Mouse (Mus musculus) adrenal gland, adult 18-20 months (tissue): ENCODE measurements at regions not wholly inside any gene's neighbourhood (a gene's known extent, or its start where the extent isn't known, plus 50 kb on each side); places are given as distances from the start of the nearest gene placed in this dataset.

Experiments
- DNase-seq, 2 experiments: peaks; one replicate each; pipeline ENCODE4 v3.0.0; 2021 to 2022; ENCODE audit warnings: low spot score in 2 of 2

DNA sequence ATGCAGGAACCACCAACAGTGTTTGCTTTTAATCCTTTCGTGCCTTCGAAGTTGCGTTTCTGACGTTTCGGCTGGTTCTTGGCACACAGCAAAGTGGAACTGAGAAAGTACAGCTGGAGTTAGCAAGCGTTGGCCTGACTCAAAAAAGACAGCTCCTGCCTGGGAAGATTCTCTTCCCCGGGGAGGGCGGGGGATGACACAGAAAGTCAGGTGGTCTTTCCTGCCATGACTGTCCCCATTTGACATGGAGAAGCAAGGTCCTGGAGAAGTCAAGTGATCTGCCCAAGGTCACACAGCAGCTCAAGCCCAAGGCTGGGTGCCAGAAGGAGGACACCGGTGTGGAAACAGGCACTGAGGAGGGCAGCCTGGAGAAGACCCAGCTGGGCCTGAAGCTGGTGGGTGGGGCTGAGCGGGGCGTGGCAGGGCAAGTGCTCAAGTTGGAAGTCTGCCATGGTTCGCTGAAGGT lies 411.4 kb downstream of the Matn1 start:
- DNase-seq = no peak

DNA sequence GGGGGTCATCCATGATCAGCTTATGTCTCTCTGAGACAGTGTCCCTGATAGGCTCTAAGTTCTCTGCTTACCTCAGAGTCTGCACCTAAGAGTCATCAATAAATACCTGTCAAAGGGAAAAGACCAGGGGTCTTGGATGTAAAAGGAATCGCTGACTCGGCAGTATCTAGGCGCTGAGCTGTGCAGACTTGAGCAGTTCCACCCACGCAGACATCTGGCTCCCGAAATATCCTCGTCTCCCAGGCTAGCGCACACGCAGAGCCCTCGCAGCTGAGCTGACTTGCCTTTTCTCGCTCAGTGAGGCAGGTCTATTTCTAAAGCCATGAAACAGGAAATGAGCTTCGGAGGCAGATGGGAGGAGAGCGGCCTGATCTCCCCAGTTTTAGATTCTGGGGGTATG lies 412.1 kb downstream of the Matn1 start:
- DNase-seq = no peak

DNA sequence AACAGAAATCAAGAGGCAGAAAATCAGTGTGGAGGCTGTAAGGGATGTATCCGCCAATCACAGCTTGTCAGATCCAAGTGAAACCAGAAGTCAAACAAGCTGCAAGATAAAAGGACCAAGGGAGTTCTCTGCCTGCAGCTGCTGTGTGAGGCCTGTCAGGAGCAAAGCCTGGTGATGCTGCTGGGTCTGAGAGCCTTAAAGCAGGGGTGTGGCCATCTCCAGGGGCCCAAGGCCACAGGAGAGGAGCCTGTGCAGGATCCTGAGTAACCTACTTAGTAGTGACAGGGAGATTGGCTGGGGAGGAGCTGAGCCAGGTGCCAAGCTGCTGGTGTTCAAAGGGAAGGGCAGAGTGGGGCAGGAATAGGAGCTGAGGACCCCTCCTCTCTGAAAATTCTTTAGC lies 418.8 kb downstream of the Matn1 start:
- DNase-seq = no peak

DNA sequence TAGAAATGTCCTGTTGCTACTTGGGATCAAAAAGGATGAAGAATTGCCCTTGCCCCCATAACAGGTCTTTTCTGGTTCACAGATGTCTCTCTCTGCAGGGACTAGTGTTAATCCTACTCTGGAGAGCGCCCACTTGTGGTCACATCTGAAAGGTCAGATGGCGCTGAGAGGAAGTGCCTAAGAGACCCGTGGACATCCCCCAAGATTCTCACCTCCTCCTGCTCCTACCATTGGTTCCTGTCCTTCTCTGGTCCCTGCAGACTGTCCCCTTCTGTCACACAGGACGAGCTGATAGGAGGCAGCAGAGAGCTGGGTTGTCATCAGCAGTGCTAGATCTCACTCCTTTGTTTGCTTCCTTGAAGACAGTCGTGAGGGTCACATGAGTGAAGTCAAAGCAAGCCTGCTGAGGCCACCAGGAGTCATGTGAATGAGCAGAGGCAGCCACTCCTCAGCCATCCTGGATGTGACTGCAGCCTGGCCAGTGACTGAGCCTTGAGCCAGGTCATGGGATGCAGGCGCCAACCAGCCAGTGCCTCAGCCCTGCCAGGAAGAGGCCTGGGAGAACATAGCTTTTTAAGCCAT lies 420.6 kb downstream of the Matn1 start:
- DNase-seq = peak; percentile 30 to 53

DNA sequence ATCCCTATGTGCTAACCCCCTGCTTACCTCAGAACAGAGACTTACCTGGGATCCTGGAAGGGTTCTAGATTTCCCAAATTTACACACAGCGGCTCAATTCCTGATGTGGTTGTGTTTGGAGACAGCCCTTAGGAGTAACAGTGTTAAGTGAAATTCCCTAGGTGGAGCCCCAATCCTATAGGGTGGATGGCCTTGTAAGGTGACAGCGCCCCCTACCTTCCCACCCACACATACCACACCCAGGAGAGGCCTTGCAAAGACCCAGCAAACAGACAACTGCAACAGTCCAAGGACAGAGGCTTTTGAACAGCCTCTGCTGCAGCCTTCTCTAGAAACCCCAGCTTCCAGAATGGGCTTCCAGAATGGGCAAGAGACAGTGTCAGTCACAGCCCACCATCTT lies 421.8 kb downstream of the Matn1 start:
- no peak for DNase-seq

DNA sequence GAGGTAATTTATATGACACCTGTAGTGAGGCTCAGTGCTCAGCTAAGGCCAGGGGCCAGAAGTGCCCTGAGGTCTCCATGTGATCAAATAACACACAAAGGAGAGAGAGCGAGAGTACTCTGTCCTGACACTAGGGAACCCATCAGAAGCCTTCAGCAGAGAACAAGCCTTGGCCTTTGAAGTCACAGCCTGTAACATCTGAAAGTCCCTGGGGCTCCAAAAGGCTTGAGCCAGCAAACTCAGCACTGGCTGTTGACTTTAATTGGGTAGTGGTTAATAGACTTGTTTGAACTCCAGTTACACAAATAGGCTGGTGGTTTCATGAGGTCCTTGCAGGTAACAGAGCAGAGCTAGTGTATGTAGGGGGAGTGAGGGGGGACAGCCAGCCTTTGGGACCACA lies 422.5 kb downstream of the Matn1 start:
- DNase-seq = no peak

DNA sequence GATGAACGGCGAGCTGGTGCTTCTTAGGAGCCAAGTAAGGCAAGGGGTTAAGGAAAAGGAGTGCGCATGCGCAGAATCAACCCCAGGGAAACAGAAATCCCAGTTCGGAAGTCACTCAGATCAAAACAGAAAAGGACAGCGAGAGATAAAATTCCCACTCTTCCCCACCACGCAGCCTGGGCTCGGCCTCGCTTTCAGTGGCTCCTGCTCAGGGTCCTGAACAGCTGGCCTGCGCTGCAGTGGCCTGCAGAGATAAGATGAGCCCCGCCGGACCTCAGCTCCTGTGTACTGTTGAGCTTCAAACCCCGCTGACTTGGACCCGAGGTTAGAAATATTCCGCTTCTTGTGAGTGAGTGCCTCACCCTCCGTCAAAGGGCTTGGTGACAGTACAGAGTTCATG lies 428.3 kb downstream of the Matn1 start:
- DNase-seq = no peak

DNA sequence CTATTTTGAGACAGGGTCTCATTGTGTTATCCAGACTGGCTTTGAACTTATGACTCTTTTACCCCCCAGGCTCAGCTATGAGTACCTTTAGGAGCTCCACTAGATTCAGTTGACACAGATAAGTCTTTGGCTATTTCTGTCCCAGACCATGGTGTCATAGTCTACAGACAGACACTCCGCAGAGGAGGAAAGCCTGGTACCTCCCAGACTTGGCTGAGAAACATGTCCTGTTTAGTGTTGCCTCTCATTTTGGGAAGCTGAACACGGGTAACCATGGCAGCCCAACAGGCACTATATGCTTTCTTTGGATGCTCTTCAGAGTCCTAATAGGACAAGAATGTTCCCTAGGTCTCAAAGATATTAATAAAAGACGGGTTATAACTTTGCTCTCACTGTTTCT lies 429.0 kb downstream of the Matn1 start:
- DNase-seq = no peak

DNA sequence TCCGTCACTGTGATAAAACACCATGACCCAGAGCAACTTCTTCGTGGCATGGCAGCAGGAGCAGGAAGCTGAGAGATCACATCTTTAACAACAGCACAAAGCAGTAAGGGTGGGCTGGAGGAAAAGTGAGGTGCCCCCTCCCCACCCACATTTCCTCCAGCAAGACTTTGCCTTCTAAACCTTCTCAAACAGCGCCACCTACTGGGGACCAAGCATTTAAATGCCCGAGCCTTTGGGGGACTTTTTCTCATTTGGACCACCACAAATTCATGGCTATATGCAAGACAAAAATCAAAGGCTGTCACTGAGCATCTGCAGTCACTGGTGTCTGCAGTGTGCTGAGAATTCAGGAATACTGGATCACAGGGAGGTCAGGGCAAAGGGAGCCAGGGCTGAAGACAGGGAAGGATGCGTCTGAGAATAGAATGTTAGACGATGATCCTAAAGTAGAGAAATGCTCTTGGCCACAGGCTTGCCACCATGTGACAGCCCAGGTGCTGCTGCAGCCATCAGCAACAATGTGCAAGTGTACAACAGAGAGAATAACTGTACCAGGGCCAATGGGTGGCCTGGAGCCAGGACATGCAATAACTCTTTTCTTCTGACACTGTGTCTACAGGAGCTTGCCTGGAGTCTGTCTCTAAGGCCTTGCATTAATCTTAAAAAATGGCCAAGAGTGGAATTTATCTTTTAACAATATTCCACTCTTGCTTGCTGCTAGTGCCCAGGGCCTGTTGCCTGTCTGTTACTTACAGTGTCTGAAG lies 430.5 kb downstream of the Matn1 start:
- DNase-seq = peak; percentile 18 to 33

DNA sequence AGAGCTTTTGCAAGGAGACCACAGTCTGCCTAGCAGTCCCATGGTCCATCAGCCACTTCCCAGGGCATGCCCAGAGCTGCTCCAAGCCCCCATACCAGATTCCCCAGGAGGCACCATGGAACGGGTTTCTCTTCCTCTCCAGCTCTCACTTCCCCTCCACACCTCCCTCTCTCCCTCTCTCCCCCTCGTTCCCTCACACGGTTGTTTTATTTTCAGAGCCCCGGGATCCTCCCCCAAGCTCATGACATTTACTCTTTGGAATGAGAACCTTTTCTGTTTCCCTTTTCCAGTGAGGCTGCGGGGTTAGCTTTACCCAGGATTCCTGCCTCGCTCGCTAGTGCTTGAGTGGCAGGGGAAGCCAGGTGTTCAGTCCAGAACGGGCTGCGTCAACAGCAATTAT lies 436.9 kb downstream of the Matn1 start:
- no peak for DNase-seq

DNA sequence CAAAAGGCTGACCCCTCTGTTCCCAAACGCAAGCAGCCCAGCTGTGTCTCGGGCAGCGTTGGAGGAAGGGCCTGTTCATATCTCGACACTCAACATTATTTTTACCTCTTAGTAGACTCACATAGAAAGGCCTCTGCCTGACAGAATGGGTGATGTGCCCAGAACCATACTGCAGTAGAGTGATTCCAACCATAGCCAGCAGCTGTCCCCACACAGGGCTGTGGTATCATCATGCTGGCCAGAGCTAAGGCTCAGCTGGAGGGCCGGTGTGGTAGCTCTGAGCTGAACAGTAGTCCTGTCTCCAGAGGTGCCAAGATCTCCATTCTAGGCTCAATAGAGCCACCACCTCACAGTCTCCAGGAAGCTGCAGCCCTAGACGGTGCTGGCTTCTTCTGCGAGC lies 437.3 kb downstream of the Matn1 start:
- DNase-seq = no peak

DNA sequence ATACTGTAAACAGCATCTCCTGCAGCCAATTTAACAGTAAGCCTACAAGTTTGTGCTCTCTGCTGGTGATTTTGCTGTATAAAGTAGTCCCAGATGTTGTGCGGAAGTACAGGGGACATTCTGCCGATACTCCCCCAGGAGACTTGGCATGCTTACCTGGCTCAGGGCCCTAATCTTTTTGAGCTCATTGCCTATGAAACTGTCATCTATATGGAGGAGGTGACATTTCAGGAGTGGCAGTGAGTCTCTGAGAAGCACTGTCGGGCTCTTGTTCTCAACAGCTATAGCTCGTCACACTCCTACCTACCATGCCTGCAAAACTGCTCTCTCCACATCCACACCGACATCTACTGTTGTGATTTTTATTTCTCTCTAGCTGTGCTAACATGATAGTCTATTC lies 439.7 kb downstream of the Matn1 start:
- DNase-seq = no peak

DNA sequence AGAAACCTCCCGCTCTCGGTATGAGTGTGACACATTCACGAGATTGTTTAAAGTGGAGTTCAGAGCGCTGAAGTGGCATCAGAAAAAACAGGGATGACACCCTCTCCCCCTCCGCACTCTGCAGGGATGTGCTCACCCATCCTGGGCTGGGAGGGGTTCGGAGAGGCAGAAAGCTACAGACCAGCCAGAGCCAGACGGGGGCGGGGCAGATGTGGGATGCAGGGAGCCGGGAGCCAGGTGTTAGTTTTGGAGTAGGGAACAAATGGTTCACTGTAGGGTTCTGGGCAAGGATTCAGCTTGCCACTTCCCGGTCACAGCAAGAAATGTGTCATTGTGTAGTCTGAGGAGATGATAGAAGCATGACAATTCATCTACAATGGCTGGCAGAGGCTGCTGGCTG lies 442.8 kb downstream of the Matn1 start:
- no peak for DNase-seq

DNA sequence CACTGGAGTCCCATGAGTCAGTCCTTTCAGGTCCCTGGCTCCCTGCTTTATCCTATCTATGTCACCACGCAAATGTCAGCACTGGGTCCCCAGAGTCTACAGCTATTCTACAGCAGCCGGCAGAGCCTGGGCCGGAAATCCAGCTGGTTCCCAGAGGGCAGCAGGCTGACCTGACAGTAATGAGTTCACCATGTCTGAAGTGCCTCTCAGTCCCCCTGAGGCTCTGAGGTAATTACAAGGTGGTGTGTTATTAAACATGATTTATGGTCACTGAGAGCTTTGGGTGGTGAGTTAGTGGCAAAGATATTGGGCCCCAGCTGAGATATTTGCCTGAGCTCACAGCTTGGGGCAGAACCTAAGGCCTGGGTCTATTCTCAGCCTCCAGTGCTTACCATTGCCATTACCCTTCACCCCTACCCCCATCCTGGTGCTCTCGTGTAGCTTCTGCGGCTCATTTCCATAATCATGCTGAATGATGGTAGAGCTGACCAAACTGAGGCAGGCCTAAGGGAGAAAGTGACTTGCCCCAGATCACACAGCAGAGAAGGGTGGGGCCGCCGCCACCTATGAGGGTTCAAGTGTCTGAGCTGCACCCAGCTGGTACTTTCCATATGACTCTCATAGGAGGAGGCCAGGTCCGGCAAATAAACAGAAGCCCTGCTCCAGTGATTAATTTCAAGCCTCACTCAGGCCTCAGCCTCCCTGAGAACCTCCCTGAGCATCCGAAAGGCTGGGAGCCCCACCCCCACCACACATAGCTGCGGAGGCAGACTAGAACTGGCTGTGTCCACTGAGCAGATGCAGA lies 446.8 kb downstream of the Ptpru start:
- DNase-seq = no peak

DNA sequence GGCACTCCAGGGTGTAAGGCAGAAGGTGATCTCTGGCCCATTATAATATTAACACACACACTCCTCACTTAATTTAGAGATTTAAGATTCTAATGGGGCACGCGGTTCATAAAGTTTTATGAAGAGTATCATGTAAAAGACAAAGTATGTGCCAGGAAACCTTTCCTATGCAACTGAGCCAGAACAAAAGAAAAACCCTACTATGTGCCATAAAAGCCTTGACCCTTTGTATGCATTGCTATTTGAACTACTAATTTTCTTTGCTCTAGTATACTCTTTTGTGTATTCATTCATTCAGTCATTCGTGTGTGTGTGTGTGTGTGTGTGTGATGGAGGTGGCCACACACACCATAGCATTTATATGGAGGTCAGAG lies 446.2 kb downstream of the Ptpru start:
- DNase-seq = no peak

DNA sequence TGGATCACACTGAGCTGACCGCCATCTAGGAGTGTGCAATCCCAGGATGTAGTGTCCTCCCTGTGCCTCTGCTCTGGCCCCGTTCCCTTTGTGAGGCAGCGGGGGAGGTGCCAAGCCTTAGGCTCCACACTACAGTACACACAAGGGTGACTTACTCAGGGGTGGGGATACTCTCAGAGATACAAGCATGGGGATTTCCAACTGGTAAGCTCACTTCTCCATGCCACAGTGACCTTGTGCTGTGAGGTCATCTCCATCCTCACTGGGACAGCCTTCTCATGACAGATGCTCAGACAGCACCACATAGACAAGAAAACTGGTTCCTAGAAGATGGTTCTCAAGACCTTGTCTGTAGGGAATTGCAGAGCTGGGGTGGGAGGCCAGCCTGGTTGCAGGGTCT lies 445.6 kb downstream of the Ptpru start:
- no peak for DNase-seq

DNA sequence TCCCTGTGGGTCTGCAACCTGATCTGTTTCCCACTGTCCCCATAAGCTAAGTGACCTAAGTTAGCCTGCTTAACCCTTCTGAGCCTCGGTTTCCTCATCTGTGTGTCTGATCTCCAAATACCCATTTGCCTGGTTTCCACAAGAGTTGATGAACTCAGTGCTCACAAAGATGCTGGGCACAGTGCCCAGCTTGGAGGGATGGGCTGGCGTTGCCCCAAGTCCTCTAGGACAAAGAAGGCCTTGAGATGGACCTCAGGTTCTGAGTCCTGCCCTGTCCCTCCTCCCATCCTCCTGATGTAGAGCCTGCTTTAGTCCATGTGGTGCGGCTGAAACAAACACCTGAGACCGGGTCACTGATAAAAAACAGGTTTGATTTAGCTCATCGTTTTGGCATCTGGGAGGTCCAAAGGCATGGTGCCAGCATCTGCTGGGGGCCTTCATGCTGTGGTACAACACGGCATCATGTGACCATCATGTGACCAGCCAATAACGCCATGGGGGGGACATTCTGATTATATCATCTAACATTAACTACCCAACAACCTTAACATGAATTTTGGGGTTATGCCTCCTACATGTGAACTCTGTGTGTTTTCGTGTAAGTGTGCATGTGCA lies 441.8 kb downstream of the Ptpru start:
- no peak for DNase-seq

DNA sequence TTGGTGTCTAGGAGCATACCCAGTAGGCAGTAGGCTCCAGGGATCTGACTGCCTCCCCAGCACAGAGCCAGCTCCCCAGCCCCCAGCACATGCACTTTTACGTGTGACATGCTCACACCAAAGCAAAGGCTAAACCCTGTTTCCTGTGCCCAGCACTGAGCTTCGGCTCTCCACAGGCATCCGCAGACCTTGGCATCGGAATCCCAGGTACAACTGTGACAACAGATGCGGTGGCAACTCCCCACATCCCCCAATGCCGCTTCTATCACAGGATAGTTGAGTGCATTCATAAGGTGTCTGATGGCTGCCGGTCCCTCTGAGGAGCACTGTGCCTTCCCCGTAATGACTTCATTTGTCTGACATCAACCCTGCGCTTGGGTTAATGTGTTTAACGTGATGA lies 440.9 kb downstream of the Ptpru start:
- DNase-seq = no peak

DNA sequence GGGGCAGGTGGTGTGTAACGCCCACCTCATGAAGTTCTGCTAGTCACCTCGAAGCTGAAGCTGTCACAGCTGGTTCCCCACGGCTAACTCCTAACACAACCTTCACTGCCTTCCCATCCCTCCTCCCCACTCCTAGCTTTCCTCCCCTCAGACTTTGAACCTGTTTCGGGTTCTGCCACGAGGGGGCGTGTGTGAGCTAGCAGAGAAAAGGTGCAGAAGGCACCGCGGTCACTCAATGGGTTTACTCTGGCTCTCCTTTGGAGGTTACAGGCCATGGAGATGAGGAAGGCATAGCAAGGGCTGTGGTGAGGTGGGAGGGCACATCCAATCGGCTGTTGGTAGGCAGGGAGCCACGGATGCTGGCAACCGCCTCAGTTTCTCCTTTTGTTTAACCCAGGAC lies 437.3 kb downstream of the Ptpru start:
- DNase-seq = peak; percentile 74 to 75

DNA sequence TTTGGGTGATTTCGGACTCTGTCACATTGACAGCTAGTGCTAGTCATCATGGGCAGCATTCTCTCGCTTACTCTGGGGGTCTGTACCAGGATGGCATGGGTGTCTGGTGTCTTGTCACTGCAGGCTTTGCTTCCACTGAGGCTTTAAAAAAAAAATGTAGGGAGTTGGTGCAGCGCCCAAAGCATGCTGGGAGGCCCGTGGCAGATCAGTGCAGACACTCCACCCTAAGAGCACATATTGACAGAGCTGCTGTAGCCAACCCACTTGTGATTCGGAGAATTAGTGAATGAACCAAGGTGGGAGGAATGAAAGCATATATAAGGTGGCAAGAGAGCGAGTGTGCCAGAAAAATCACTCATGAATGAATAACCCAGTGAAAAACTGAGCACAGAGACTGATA lies 436.8 kb downstream of the Ptpru start:
- DNase-seq = no peak

DNA sequence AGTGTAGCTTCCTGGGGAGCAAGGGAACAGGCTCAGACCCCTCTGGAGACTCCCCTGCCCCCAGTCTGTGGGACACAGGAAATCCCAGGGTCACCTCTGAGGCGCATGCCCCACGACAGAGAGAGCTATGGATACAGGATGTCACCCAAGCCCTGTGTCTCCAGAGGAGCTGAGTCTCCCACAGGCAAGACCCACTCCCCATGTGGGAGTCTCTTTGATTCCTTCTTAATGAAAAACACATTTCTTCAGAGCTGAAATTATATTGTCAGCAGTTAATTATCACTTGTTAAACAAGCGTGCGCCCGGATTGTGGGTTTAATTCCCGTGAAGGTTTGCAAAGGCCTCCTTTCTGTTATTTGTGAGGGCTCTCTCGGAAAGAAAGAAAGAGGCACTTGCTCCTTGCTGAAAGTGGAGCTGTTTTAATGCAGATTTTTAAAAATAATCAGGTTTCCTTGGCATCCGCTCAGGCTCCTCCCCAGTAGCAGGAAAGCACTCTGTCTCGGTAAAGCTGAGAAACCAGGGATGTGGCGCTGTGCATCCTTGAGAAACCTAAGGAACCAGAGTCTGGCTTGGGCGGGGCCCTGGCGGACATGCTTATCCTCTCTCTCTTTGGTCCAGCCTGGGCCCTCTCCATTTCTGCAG lies 432.6 kb downstream of the Ptpru start:
- DNase-seq = no peak
